ENCODE assay signal across 9 mouse cellular contexts in the genomic region with DNA sequence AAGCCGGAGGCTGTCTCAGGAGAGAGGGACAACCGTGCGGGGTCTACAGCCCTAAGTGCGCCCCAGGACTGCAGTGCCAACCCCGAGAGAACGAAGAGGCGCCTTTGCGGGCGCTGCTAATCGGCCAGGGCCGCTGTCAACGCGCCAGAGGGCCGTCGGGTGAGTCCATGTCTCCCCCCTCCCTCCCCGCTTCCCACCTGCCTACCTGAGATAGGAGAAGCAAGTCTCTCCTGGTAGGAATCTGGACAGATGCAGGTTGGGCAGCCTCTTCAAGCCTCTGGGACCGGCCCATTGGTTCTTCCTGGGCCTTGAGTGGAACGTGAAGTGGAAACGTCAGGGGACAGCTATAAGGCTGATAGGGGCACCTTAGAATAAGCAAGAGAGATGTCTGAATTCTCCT. TPM values are rescaled to one million over a fixed set of nuclear protein-coding genes. Genes with fewer than 3 reads are reported as not detected.
DNase-seq lines count a peak whose midpoint lies in the region; ATAC-seq and TF ChIP-seq lines count a peak whose summit lies in the region.
"Had no signal": no experiment of that assay in that cellular context is flagged by ENCODE, and none has a peak within 500 bp of the region (broad histone marks: within the 10 kb centered on the region; RNA-seq: fewer than 3 reads in every experiment).

No protein-coding gene starts in this region.

- 12% methylated on average over 16 of the region's 19 CpGs for WGBS in heart, embryonic 14.5 days
- 15% methylated on average over 19 of the region's 19 CpGs for WGBS in hindbrain, embryonic 15.5 days
- 14% methylated on average over 19 of the region's 19 CpGs for WGBS in midbrain, embryonic 12.5 days

- peaks cover 9 to 10% of the 10 kb centered on the region in 2 experiments; a peak in 2 of 4 replicates for H3K4me1 ChIP-seq in heart, embryonic 14.5 days (ENCODE audit: control insufficient read depth in 2 of 2, insufficient read depth in 2 of 2, low read length in 2 of 2)
- H3K4me1 ChIP-seq in cortical plate, adult 2 months (ENCODE audit: control insufficient read depth, insufficient read depth, low read length), result peaks cover 3% of the 10 kb centered on the region; the same call in 1 of the 2 replicates
- no peaks in the 10 kb centered on the region for H3K4me1 ChIP-seq in hindbrain, embryonic 15.5 days (replicated peaks)
- peaks cover 11% of the 10 kb centered on the region for H3K4me1 ChIP-seq in midbrain, embryonic 12.5 days

- TF ChIP-seq CTCF in cortical plate, adult 2 months (IDR thresholded peaks at IDR 0.05; ENCODE audit: extremely low read depth, insufficient read depth, low read length), result no peak

- H3K9me3 ChIP-seq in heart, embryonic 14.5 days (ENCODE audit: control insufficient read depth, low read length), result no peaks in the 10 kb centered on the region
- H3K9me3 ChIP-seq in hindbrain, embryonic 15.5 days, result no peaks in the 10 kb centered on the region
- no peaks in the 10 kb centered on the region for H3K9me3 ChIP-seq in midbrain, embryonic 12.5 days
- H3K9me3 ChIP-seq: G1E had no signal

- no peaks in the 10 kb centered on the region for H3K36me3 ChIP-seq in heart, embryonic 14.5 days (ENCODE audit: control insufficient read depth, insufficient read depth, low read length)
- no peaks in the 10 kb centered on the region for H3K36me3 ChIP-seq in hindbrain, embryonic 15.5 days
- no peaks in the 10 kb centered on the region for H3K36me3 ChIP-seq in midbrain, embryonic 12.5 days
- H3K36me3 ChIP-seq: G1E had no signal

- no peak overlapping the region for H3K27ac ChIP-seq in heart, embryonic 14.5 days (replicated peaks in 1 of 2; ENCODE audit: control insufficient read depth in 1 of 2, insufficient read depth in 1 of 2, low read depth in 2 of 2, low read length in 2 of 2)
- H3K27ac ChIP-seq in cortical plate, adult 2 months (ENCODE audit: insufficient read depth, low read length), result peak overlapping the region; percentile 68
- no peak overlapping the region for H3K27ac ChIP-seq in hindbrain, embryonic 15.5 days (replicated peaks)
- no peak overlapping the region for H3K27ac ChIP-seq in midbrain, embryonic 12.5 days (replicated peaks)

- peak overlapping the region; percentile 21; the same call in 1 of the 2 replicates for H3K9ac ChIP-seq in heart, embryonic 14.5 days (ENCODE audit: low read length)
- H3K9ac ChIP-seq in hindbrain, embryonic 15.5 days, result no peak overlapping the region
- peak overlapping the region; percentile 37 for H3K9ac ChIP-seq in midbrain, embryonic 12.5 days (replicated peaks)

- H3K4me3 ChIP-seq in heart, embryonic 14.5 days (ENCODE audit: control insufficient read depth in 1 of 2, insufficient read depth in 1 of 2, low read depth in 1 of 2, low read length in 2 of 2), result peak overlapping the region; percentile 11 to 18; a peak in 2 of 4 replicates
- H3K4me3 ChIP-seq in cortical plate, adult 2 months (ENCODE audit: insufficient read depth, low read length), result peak overlapping the region; percentile 47
- H3K4me3 ChIP-seq in hindbrain, embryonic 15.5 days, result 0 out of 2 replicates have a peak overlapping the region, but pooled peaks have one; percentile 0
- peak overlapping the region; percentile 28 for H3K4me3 ChIP-seq in midbrain, embryonic 12.5 days

- peak overlapping the region; percentile 54 for H3K4me2 ChIP-seq in heart, embryonic 14.5 days (ENCODE audit: low read length)
- peak overlapping the region; percentile 14 for H3K4me2 ChIP-seq in hindbrain, embryonic 15.5 days
- H3K4me2 ChIP-seq in midbrain, embryonic 12.5 days (replicated peaks), result peak overlapping the region; percentile 39

- no peak for TF ChIP-seq POLR2A in cortical plate, adult 2 months (IDR thresholded peaks at IDR 0.05; ENCODE audit: extremely low read depth, insufficient read depth, low read length)

- DNase-seq in heart, adult 8-10 months (ENCODE audit: low spot score), result no peak
- DNase-seq in layer of hippocampus, adult 9-11 months, result no peak
- DNase-seq in thymus, postnatal 25 days, result no peak
- DNase-seq in B cell, adult 2 months, result no peak

- no peak for ATAC-seq in heart, embryonic 14.5 days (ENCODE audit: insufficient number of reproducible peaks, insufficient read depth, low FRiP score, low read depth)
- ATAC-seq in hindbrain, embryonic 15.5 days (ENCODE audit: low FRiP score, low read depth), result no peak
- ATAC-seq in midbrain, embryonic 12.5 days (ENCODE audit: low FRiP score, low read depth), result no peak

- H3K27me3 ChIP-seq in heart, embryonic 14.5 days (ENCODE audit: control insufficient read depth, insufficient read depth, low read length), result peaks cover 22% of the 10 kb centered on the region
- H3K27me3 ChIP-seq in hindbrain, embryonic 15.5 days, result peaks cover 34% of the 10 kb centered on the region
- peaks cover 47% of the 10 kb centered on the region for H3K27me3 ChIP-seq in midbrain, embryonic 12.5 days

RNA-seq across cellular contexts. Expression of gene Igfbp6, which starts 0.6 kb away (rescaled TPM):
- polyA plus RNA-seq in heart, embryonic 14.5 days (2014; fragmentation: Nextera tagmentation; extraction: Ambion mirVana), result 6.5 and 7.7 TPM in 2 replicates
- 10 to 100 TPM; 20.6 to 52.4 (median 26.0) TPM for total RNA-seq in heart, adult 8-10 months (2022)
- 69.5 and 71.7 TPM in 2 replicates for polyA plus RNA-seq in cortical plate, adult 2 months (2012; rRNA removed)
- 3.3 and 5.6 TPM in 2 replicates for polyA plus RNA-seq in hindbrain, embryonic 15.5 days (2015; fragmentation: Nextera tagmentation; extraction: Ambion mirVana)
- 0.32 and 0.42 TPM in 2 replicates for polyA plus RNA-seq in midbrain, embryonic 12.5 days (2016; fragmentation: Nextera tagmentation; extraction: Ambion mirVana)

RNA-seq across cellular contexts. Expression of gene Soat2, which starts 5.6 kb away (rescaled TPM):
- 0.20 and 0.32 TPM in 2 replicates for polyA plus RNA-seq in heart, embryonic 14.5 days (2014; fragmentation: Nextera tagmentation; extraction: Ambion mirVana)
- under 1 TPM in 3 of 4 experiments, not detected in 1; 0.11 to 0.13 (median 0.12) TPM for total RNA-seq in heart, adult 8-10 months (2022)
- polyA plus RNA-seq in cortical plate, adult 2 months (2012; rRNA removed), result 0.17 and 0.28 TPM in 2 replicates
- 0.06 and 0.09 TPM in 2 replicates for polyA plus RNA-seq in hindbrain, embryonic 15.5 days (2015; fragmentation: Nextera tagmentation; extraction: Ambion mirVana)
- 0.10 and 0.14 TPM in 2 replicates for polyA plus RNA-seq in midbrain, embryonic 12.5 days (2016; fragmentation: Nextera tagmentation; extraction: Ambion mirVana)

RNA-seq across cellular contexts. Expression of gene Spryd3, which starts 8.7 kb away (rescaled TPM):
- 12.0 and 12.4 TPM in 2 replicates for polyA plus RNA-seq in heart, embryonic 14.5 days (2014; fragmentation: Nextera tagmentation; extraction: Ambion mirVana)
- 10 to 100 TPM; 13.2 to 16.8 (median 15.6) TPM for total RNA-seq in heart, adult 8-10 months (2022)
- polyA plus RNA-seq in cortical plate, adult 2 months (2012; rRNA removed), result 152 and 156 TPM in 2 replicates
- 87.9 and 93.5 TPM in 2 replicates for polyA plus RNA-seq in hindbrain, embryonic 15.5 days (2015; fragmentation: Nextera tagmentation; extraction: Ambion mirVana)
- 19.3 and 20.2 TPM in 2 replicates for polyA plus RNA-seq in midbrain, embryonic 12.5 days (2016; fragmentation: Nextera tagmentation; extraction: Ambion mirVana)

RNA-seq across cellular contexts. Expression of gene Tns2, which starts 44.5 kb away (rescaled TPM):
- polyA plus RNA-seq in heart, embryonic 14.5 days (2014; fragmentation: Nextera tagmentation; extraction: Ambion mirVana), result 27.2 and 30.1 TPM in 2 replicates
- total RNA-seq in heart, adult 8-10 months (2022), result 100 to 1,000 TPM; 123 to 146 (median 133) TPM
- 19.4 and 20.5 TPM in 2 replicates for polyA plus RNA-seq in cortical plate, adult 2 months (2012; rRNA removed)
- 9.2 and 9.8 TPM in 2 replicates for polyA plus RNA-seq in hindbrain, embryonic 15.5 days (2015; fragmentation: Nextera tagmentation; extraction: Ambion mirVana)
- 13.3 and 14.1 TPM in 2 replicates for polyA plus RNA-seq in midbrain, embryonic 12.5 days (2016; fragmentation: Nextera tagmentation; extraction: Ambion mirVana)

RNA-seq across cellular contexts. Expression of gene Zfp740, which starts 58.3 kb away (rescaled TPM):
- 27.1 and 28.4 TPM in 2 replicates for polyA plus RNA-seq in heart, embryonic 14.5 days (2014; fragmentation: Nextera tagmentation; extraction: Ambion mirVana)
- total RNA-seq in heart, adult 8-10 months (2022), result 10 to 100 TPM; 31.5 to 40.0 (median 35.5) TPM
- 51.3 and 57.6 TPM in 2 replicates for polyA plus RNA-seq in cortical plate, adult 2 months (2012; rRNA removed)
- polyA plus RNA-seq in hindbrain, embryonic 15.5 days (2015; fragmentation: Nextera tagmentation; extraction: Ambion mirVana), result 52.7 and 54.6 TPM in 2 replicates
- 108 and 110 TPM in 2 replicates for polyA plus RNA-seq in midbrain, embryonic 12.5 days (2016; fragmentation: Nextera tagmentation; extraction: Ambion mirVana)
